Mouse (Mus musculus) ES-E14 (cell line): ENCODE measurements at regions not wholly inside any gene's neighbourhood (a gene's known extent, or its start where the extent isn't known, plus 50 kb on each side); places are given as distances from the start of the nearest gene placed in this dataset.

Experiments
- DNase-seq: peaks from one replicate; pipeline ENCODE4 v3.0.0-alpha.2; 2013; ENCODE audit warnings: low read depth, low spot score
- H3K27ac ChIP-seq: 2 replicates; pipeline ENCODE4 v1.5.1; 2012; ENCODE audit warnings: low read depth, mild to moderate bottlenecking, low read length, moderate library complexity, mixed read lengths; ENCODE audit not compliant: poor library complexity, insufficient read depth, severe bottlenecking
- H3K36me3 ChIP-seq: 2 replicates; pipeline ENCODE4 v1.6.1; 2012; ENCODE audit warnings: mild to moderate bottlenecking, low read length, moderate library complexity, mixed read lengths; ENCODE audit not compliant: control insufficient read depth, poor library complexity, insufficient read depth, severe bottlenecking
- H3K4me1 ChIP-seq, 2 experiments: fragments of 150-350 bp in 1 of 2; sonication (generic) in 1 of 2; 2 replicates each; pipeline ENCODE4 v1.6.1; 2012; ENCODE audit warnings: low read length in 2 of 2, mild to moderate bottlenecking in 1 of 2, mixed read lengths in 1 of 2; ENCODE audit not compliant: control insufficient read depth in 2 of 2, insufficient read depth in 2 of 2, poor library complexity in 1 of 2
- H3K4me3 ChIP-seq, 2 experiments: fragments of 150-350 bp in 1 of 2; sonication (generic) in 1 of 2; 2 replicates each; pipeline ENCODE4 v1.5.1; 2012; ENCODE audit warnings: low read length in 2 of 2, low read depth in 1 of 2, mild to moderate bottlenecking in 1 of 2, mixed read lengths in 1 of 2; ENCODE audit not compliant: insufficient read depth in 1 of 2, poor library complexity in 1 of 2, severe bottlenecking in 1 of 2
- H3K9ac ChIP-seq: 2 replicates; pipeline ENCODE4 v1.6.1; 2012; ENCODE audit warnings: low read depth, mild to moderate bottlenecking, low read length, mixed read lengths; ENCODE audit not compliant: poor library complexity, insufficient read depth, severe bottlenecking
- H3K9me3 ChIP-seq: fragments of 150-350 bp; sonication (generic); 2 replicates; pipeline ENCODE4 v1.6.1; 2012; ENCODE audit warnings: low read depth, mild to moderate bottlenecking, low read length; ENCODE audit not compliant: control insufficient read depth, insufficient read depth
- CHD2 ChIP-seq: IDR thresholded peaks from 2 replicates; pipeline ENCODE4 v1.6.1; 2014; ENCODE audit warnings: mild to moderate bottlenecking, low read depth, low read length, inconsistent platforms
- HCFC1 ChIP-seq: IDR thresholded peaks from 2 replicates; pipeline ENCODE4 v1.6.1; 2012; ENCODE audit warnings: low read length, inconsistent platforms, borderline replicate concordance; ENCODE audit not compliant: insufficient read depth
- MAFK ChIP-seq: IDR thresholded peaks from 2 replicates; pipeline ENCODE4 v1.6.1; 2014; ENCODE audit warnings: mild to moderate bottlenecking, low read depth, low read length, inconsistent platforms; ENCODE audit not compliant: insufficient read depth
- ZC3H11A ChIP-seq: IDR thresholded peaks from 2 replicates; pipeline ENCODE4 v1.6.1; 2012; ENCODE audit warnings: low read depth, mild to moderate bottlenecking, inconsistent platforms, low read length, borderline replicate concordance
- ZNF384 ChIP-seq: IDR thresholded peaks from 2 replicates; pipeline ENCODE4 v1.6.1; 2012; ENCODE audit warnings: low read depth, low read length, inconsistent platforms
- in situ Hi-C, 2 experiments: fragments of 600-800 bp; cut with MboI; formaldehyde crosslinking; loops; one replicate each; pipeline ENCODE4 v1.15.1; 2025; ENCODE audit warnings: low sequenced_read_pairs in 2 of 2, inconsistent platforms in 1 of 2; ENCODE audit not compliant: unreplicated experiment in 2 of 2

- TF ChIP-seq MAFK (no peak), HCFC1 (no peak), ZC3H11A (no peak), CHD2 (no peak), ZNF384 (no peak)
- no peak overlapping the region for H3K9ac ChIP-seq
- H3K27ac ChIP-seq = no peak overlapping the region
- no peaks in the 10 kb centered on the region; the same call in 1 of the 2 replicates for H3K36me3 ChIP-seq
- no peak for DNase-seq
- no peak overlapping the region for H3K4me3 ChIP-seq
- peaks cover 0 to 8% of the 10 kb centered on the region in 2 experiments; a peak in 1 of 4 replicates for H3K4me1 ChIP-seq
- in situ Hi-C loops = no loop called here
- H3K9me3 ChIP-seq = no peaks in the 10 kb centered on the region
Observed at GRCm38 (mm10) chr1:34745881-34746280, 97.0 kb downstream of the Fam168b start.

DNA sequence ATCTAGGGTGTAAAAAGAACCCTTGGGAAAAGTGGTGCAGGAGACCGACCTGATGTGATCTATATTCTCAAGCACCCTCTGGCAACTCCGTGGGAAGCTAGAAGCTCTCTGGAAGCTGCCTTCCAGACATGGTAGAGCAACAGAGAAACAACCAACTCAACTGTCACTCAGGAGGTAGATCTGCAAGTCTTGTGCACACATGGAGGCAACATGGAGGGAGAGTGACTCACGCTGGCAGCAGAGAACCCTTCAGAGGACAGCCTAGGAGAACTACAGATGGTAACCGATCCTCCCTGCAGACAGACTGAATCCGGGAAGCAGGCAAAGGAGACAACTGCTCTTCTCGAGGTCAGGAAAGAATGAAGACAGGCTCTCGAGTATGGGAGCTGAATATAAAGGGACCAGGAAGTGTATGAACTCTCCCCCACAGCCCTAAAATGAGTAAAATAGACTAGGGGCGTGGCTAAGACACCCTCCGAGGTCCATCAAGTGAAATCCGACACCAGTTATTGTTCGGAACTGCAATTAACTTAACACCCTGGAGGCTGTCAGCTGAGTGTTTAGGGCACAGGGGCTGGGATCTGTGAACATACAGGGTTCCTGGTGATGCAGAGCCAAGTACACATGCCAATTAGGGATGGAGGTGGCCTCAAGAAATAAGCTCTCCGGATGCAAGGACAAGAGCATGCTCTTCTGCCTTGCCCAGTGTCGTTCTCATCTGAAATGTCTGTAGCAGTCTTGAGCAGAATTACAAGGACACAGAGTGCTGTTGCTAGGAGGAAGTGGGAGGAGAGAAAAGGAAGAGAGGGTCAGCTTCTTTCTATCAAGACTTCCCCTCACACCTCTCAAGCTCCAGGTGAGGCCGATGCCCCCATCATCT lies 93.5 kb downstream of the Fam168b start:
- H3K36me3 ChIP-seq = no peaks in the 10 kb centered on the region; the same call in 1 of the 2 replicates
- TF ChIP-seq ZNF384 (no peak), ZC3H11A (no peak), MAFK (no peak), CHD2 (no peak), HCFC1 (no peak)
- H3K27ac ChIP-seq = no peak overlapping the region
- peaks cover 0 to 11% of the 10 kb centered on the region in 2 experiments; a peak in 1 of 4 replicates for H3K4me1 ChIP-seq
- no peak overlapping the region for H3K9ac ChIP-seq
- in situ Hi-C loops = no loop called here
- H3K4me3 ChIP-seq = 0 out of 4 replicates have a peak overlapping the region, but pooled peaks of 1 of the 2 experiments have one; percentile 52
- no peak for DNase-seq
- H3K9me3 ChIP-seq = no peaks in the 10 kb centered on the region

GRCm38 (mm10) chr1:34750061-34751054 lies 92.5 kb downstream of the Fam168b start:
- peak overlapping the region; percentile 71 for H3K9ac ChIP-seq
- peaks cover 0 to 11% of the 10 kb centered on the region in 2 experiments; a peak in 1 of 4 replicates for H3K4me1 ChIP-seq
- no peak for DNase-seq
- H3K4me3 ChIP-seq = peak overlapping the region; percentile 67 to 89
- no peak overlapping the region for H3K27ac ChIP-seq
- H3K36me3 ChIP-seq = no peaks in the 10 kb centered on the region; the same call in 1 of the 2 replicates
- in situ Hi-C loops = no loop called here
- no peaks in the 10 kb centered on the region for H3K9me3 ChIP-seq
- no peak for TF ChIP-seq HCFC1
- TF ChIP-seq ZNF384 = no peak
- no peak for TF ChIP-seq MAFK

DNA sequence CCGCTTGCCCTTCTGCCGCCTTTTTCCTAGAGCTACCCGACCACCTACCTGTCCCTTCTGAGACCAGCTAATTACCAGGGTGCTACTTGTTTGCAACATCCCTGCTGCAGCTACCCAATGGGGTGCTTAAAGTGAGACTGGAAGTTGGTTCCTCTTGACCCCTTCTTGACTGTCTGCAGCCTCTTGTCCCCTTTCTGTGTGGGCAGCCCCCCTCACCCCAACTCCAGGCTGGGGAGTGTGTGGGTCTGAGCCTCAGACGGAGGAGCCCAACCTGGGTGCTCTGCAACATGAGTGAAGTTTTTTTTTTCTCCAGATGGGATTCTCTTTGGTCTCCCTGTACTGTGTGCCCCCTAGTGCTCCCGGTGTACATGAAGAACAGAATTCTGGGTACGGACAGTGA lies 91.7 kb downstream of the Fam168b start:
- TF ChIP-seq HCFC1 (no peak), ZNF384 (0 out of 2 replicates have a peak, but pooled peaks have one; percentile 36), CHD2 (no peak)
- Histone ChIP-seq H3K9me3 (no peaks in the 10 kb centered on the region), H3K4me3 (peak overlapping the region; percentile 67 to 89), H3K4me1 (peaks cover 0 to 11% of the 10 kb centered on the region in 2 experiments; a peak in 1 of 4 replicates), H3K27ac (no peak overlapping the region), H3K9ac (peak overlapping the region; percentile 71; the same call in 1 of the 2 replicates), H3K36me3 (no peaks in the 10 kb centered on the region; the same call in 1 of the 2 replicates)
- DNase-seq = no peak
- in situ Hi-C loops = no loop called here
